Mouse (Mus musculus) embryonic fibroblast, embryonic 13.5 days (primary cell): ENCODE measurements around the gene Rabgef1.

Experiments
- CTCF ChIP-seq: IDR thresholded peaks from 2 replicates; pipeline ENCODE4 v1.5.1; 2011; ENCODE audit warnings: mild to moderate bottlenecking, control low read depth, low read length, moderate library complexity, borderline replicate concordance; ENCODE audit not compliant: insufficient read depth
- POLR2A ChIP-seq: IDR thresholded peaks from 2 replicates; pipeline ENCODE4 v1.6.1; 2011; ENCODE audit warnings: low read depth, mild to moderate bottlenecking, control low read depth, low read length, moderate library complexity

- TF ChIP-seq CTCF (no peak), POLR2A (no peak)
Observed at GRCm38 (mm10) chr5:130154286-130154685, 17.3 kb upstream of the Rabgef1 start.
